Mouse (Mus musculus) G1E-ER4 (cell line): ENCODE results near the gene Rars. TPM values are rescaled to one million over a fixed set of nuclear protein-coding genes. Genes with fewer than 3 reads are reported as not detected.

ENCODE experiments used
- GATA1 ChIP-seq: IDR thresholded peaks from one replicate; pipeline ENCODE4 v1.8.0; 2012; ENCODE audit warnings: low read length, inconsistent platforms
- polyA plus RNA-seq: library from polyadenylated mRNA; stranded (reverse); fragments of >175 nt; gene quantifications from 2 replicates; pipeline ENCODE4 v1.2.3, GENCODE M21; 2012

Rars gene
- polyA plus RNA-seq, 1 experiment = 5.8 TPM

GRCm38 (mm10) chr11:35844299-35844698, 10.0 kb upstream of the Rars start:
- TF ChIP-seq GATA1 = no peak

- no peak for TF ChIP-seq GATA1
Observed at GRCm38 (mm10) chr11:35841738-35842325, 7.5 kb upstream of the Rars start.

- no peak for TF ChIP-seq GATA1
Observed at GRCm38 (mm10) chr11:35840282-35840681, 6.0 kb upstream of the Rars start.

DNA sequence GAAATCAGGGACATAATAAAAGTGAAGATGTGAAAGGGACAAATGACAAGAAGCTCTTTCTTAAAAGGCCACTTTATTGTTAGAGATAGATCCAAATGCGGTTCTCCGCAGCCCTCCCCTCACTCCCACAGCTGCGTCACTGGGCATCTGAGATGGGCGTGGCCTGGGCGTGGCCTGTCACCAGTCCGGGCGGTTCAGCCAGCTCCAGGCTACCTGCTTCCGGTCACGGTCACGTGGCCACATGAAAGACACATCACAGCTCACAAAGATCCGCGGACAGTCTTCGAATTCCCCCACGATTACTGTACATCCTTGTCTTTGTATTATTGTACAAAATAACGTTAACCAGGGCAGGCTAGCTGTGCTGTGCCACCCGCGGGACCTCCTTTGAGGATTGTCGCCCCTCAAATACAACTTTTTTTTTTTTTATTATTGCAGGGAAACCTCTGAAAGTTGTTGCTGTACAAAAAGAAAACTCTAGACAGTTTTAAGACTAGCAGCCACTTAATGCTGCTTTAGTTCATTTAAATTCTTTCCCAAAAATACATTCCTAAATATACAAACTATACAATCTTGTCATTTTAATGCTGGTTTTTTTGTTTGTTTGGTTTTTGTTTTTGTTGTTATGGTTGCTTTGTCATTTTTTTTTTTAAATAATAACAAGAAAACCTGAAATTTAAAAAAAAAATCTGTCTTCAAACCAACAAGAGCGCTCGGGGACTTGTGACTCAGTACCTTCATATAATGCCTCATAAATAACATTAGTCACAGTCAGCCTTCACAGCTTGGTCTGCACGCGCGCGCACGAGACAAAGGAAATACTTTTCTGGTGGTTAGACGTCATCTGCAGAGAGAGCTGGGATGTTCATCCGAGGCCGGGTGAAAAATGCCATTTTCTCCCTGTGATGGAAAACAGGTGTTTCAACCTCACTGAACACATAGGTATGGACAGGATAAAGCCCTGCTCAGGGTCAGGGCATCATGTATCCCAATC, 4.3 kb upstream of the Rars start:
- no peak for TF ChIP-seq GATA1

GRCm38 (mm10) chr11:35837156-35838126, 3.1 kb upstream of the Rars start:
- TF ChIP-seq GATA1 = no peak

- TF ChIP-seq GATA1 = no peak
Observed at GRCm38 (mm10) chr11:35833270-35833669, 1.0 kb downstream of the Rars start.

DNA sequence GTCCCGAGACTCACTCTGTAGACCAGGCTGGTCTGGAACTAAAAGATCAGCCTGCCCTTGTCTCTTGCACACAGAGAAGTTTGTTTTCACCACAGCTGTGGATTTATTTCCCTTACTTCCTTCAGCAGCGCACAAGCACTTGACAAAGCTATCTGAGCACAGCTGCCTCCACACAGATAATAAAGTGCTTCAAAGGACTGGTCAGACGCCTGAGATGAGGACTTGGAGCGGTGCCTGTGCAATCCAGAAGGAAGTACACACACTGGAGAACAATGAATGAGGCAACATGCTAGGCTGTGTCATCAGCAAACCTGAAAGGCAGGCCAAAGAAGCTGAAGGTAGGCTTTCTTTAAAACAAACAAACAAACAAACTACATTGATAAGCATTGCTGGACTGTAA, 2.2 kb downstream of the Rars start:
- TF ChIP-seq GATA1 = no peak

DNA sequence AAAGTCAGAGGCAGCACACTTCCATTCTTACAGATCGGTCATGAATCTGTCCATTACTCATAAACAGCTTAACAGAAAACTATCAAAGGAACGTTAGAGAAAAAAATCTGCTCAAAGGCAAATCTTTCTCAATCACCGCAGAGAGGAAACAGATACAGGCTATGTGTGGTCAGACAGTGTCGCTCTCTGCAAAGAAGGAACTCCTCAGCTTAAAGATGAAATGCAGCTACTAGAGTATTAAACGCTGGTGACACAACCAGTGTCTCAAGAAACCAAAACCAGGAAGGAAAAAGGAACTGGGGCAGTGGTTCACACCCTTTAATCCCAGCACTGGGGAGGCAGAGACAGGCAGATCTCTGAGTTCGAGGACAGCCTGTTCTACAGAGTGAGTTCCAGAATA, 6.6 kb downstream of the Rars start:
- TF ChIP-seq GATA1 = no peak

DNA sequence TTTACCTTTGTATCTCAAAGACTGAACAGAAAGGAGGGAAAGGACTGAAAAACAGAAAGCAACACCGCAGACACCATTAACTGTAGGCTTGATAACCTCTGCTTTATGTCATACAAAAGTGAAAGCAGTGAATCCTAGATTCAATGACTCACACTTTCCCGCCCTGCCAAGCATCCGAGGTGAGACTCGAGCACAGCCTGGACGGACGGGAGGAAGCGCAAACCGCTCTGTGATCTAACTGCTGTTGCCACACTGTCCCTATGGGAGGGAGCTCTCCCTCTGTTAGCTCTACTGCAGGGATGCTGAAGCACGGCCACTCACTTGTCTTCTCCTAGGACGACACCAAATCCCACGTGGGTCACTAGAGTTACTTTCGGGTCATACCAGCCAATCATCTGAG, 18.0 kb downstream of the Rars start:
- no peak for TF ChIP-seq GATA1

GRCm38 (mm10) chr11:35811458-35811857, 22.8 kb downstream of the Rars start:
- no peak for TF ChIP-seq GATA1

DNA sequence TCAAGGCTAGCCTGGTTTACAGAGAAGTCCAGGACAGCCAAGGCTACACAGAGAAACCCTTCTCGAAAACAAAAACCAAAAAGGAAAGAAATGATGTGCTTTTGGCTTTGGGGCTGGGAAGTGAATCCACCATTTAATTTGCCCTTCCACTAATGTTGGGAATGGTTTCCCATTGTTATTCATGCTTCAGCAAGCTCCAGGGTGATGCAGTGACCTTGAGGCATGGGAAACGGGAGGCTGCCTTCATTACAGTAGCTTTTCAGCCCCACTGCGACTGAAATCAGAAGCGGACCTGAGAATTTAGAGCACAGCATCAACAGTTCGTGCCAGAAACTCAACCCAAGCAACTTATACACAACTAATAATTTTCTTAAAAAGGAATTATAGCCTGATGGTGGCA, 33.0 kb downstream of the Rars start:
- no peak for TF ChIP-seq GATA1

DNA sequence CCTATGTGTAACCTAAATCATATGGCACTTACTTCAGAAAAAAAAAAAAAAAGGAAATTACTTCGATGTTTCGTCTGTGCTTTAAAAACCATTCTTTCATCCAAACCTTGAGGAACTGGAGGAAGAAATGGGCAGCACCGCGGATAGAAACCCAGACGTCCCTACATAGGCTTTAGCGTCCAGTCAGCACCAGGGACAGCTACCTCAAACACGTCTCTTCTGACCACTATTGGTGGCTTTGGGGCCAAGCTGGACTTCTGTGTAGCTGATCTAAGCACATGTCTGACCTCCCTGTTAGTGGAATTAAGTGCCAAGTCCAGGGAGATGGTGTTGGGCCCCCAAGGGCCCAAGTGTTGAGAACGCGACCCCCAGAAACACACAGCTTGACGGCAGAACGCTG, 35.4 kb downstream of the Rars start, which contains the start of gene Fbll1:
Gene Fbll1 (minus strand): TSS at position 11 of the 400 bp plus-strand sequence.
- TF ChIP-seq GATA1 = no peak

DNA sequence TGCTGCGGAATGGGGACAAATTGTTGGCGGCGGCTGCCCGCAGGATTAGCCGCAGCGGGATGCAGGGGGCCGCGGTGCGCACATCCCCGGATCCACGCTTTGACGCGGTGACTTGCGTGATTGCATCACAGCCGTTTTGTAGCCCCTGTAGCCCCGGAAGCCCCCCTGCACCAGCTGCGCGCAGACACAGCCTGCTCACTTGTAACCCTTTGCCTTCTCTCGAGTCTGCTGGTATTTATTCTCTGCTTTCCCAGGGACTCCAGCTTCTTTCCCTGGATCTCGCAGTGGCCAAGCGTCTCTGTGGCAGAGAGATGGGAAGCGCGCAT, 35.8 kb downstream of the Rars start:
- no peak for TF ChIP-seq GATA1

GRCm38 (mm10) chr11:35797751-35798494, 36.4 kb downstream of the Rars start:
- no peak for TF ChIP-seq GATA1

DNA sequence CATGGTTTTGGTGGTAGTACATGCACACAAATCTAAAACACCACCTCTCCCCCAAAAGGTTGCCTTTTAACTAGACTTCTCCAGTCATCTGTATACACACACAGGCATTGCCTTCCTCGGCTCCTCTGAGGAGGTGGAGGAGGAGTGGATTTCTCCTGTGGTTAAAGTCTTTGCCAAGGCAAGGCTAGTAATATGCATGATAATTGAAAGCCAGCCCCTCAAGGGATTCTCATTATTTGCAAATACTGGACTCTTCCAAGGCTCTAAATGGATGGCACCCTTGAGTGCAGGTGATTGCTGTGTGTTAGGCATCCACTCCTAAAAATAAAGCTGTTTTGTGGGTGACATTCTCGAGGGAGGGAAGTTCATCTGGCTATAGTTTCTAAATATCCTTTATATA, 45.9 kb downstream of the Rars start:
- TF ChIP-seq GATA1 = no peak
